Mouse (Mus musculus): ENCODE measurements around the gene Tssk6. TPM values are rescaled to one million over a fixed set of nuclear protein-coding genes. Genes with fewer than 3 reads are reported as not detected.

Tssk6 gene
- polyA plus RNA-seq, 2 experiments, result 0.84 to 4.1 TPM

GRCm38 (mm10) chr8:69901484-69902162, 361 bp upstream of the Tssk6 start:
- H3K9me3 ChIP-seq (ENCODE audit: control insufficient read depth, low read length), result no peaks in the 10 kb centered on the region
- DNase-seq (ENCODE audit: low spot score) (peak; percentile 94), ATAC-seq (ENCODE audit: low FRiP score, low read depth) (peak; percentile 80)
- peak overlapping the region; percentile 93 for H3K4me2 ChIP-seq (replicated peaks; ENCODE audit: low read depth, low read length, severe bottlenecking)
- 2% methylated on average over 41 of the region's 41 CpGs for WGBS
- no peaks in the 10 kb centered on the region; the same call in 1 of the 2 replicates for H3K36me3 ChIP-seq (ENCODE audit: control insufficient read depth, insufficient read depth, low read length)
- peak overlapping the region; percentile 89 for H3K27ac ChIP-seq (replicated peaks; ENCODE audit: low read depth, low read length)
- H3K9ac ChIP-seq (ENCODE audit: low read depth, low read length, severe bottlenecking), result peak overlapping the region; percentile 81
- H3K4me1 ChIP-seq (ENCODE audit: control insufficient read depth, insufficient read depth, low read length), result peaks cover 17% of the 10 kb centered on the region
- peak overlapping the region; percentile 73 for H3K4me3 ChIP-seq (replicated peaks; ENCODE audit: low read length)
- TF ChIP-seq POLR2A (IDR thresholded peaks at IDR 0.05; ENCODE audit: borderline replicate concordance, extremely low read depth, insufficient read depth, insufficient read length), result peak; percentile 85; the same call in 1 of the 2 replicates
- no peaks in the 10 kb centered on the region for H3K27me3 ChIP-seq (ENCODE audit: control insufficient read depth, insufficient read depth, low read length)

- peak overlapping the region; percentile 74 for H3K9ac ChIP-seq (ENCODE audit: low read depth, low read length, severe bottlenecking)
- peak overlapping the region; percentile 73 for H3K4me3 ChIP-seq (replicated peaks; ENCODE audit: low read length)
- H3K27me3 ChIP-seq (ENCODE audit: control insufficient read depth, insufficient read depth, low read length), result no peaks in the 10 kb centered on the region
- H3K9me3 ChIP-seq (ENCODE audit: control insufficient read depth, low read length), result no peaks in the 10 kb centered on the region
- ATAC-seq (ENCODE audit: low FRiP score, low read depth), result peak; percentile 87
- peak overlapping the region; percentile 89 for H3K27ac ChIP-seq (replicated peaks; ENCODE audit: low read depth, low read length)
- H3K4me1 ChIP-seq (ENCODE audit: control insufficient read depth, insufficient read depth, low read length), result peaks cover 14% of the 10 kb centered on the region
- under 1% methylated on average over 36 of the region's 45 CpGs for WGBS
- peak overlapping the region; percentile 93 for H3K4me2 ChIP-seq (replicated peaks; ENCODE audit: low read depth, low read length, severe bottlenecking)
- H3K36me3 ChIP-seq (ENCODE audit: control insufficient read depth, insufficient read depth, low read length), result peaks cover 12% of the 10 kb centered on the region
- TF ChIP-seq POLR2A (IDR thresholded peaks at IDR 0.05; ENCODE audit: borderline replicate concordance, extremely low read depth, insufficient read depth, insufficient read length), result peak; percentile 83; the same call in 1 of the 2 replicates
- DNase-seq (ENCODE audit: low spot score), result peak; percentile 100
Measured at GRCm38 (mm10) chr8:69903063-69903542, 1.1 kb downstream of the Tssk6 start.

GRCm38 (mm10) chr8:69904096-69904495, 2.1 kb downstream of the Tssk6 start:
- H3K4me1 ChIP-seq (ENCODE audit: control insufficient read depth, insufficient read depth, low read length), result peaks cover 14% of the 10 kb centered on the region
- H3K4me3 ChIP-seq (replicated peaks; ENCODE audit: low read length), result no peak overlapping the region; the same call in 1 of the 2 replicates
- H3K4me2 ChIP-seq (replicated peaks; ENCODE audit: low read depth, low read length, severe bottlenecking), result peak overlapping the region; percentile 93
- WGBS, result 73% methylated on average over 8 of the region's 8 CpGs
- H3K27ac ChIP-seq (replicated peaks; ENCODE audit: low read depth, low read length), result no peak overlapping the region
- no peaks in the 10 kb centered on the region for H3K9me3 ChIP-seq (ENCODE audit: control insufficient read depth, low read length)
- DNase-seq (ENCODE audit: low spot score) (no peak), ATAC-seq (ENCODE audit: low FRiP score, low read depth) (no peak)
- TF ChIP-seq POLR2A (IDR thresholded peaks at IDR 0.05; ENCODE audit: borderline replicate concordance, extremely low read depth, insufficient read depth, insufficient read length), result no peak
- H3K9ac ChIP-seq (ENCODE audit: low read depth, low read length, severe bottlenecking), result no peak overlapping the region
- H3K27me3 ChIP-seq (ENCODE audit: control insufficient read depth, insufficient read depth, low read length), result no peaks in the 10 kb centered on the region
- H3K36me3 ChIP-seq (ENCODE audit: control insufficient read depth, insufficient read depth, low read length), result peaks cover 22% of the 10 kb centered on the region

- Histone ChIP-seq H3K9me3 (ENCODE audit: control insufficient read depth, low read length) (no peaks in the 10 kb centered on the region), H3K4me1 (ENCODE audit: control insufficient read depth, insufficient read depth, low read length) (0 out of 2 replicates have a peak, but pooled peaks cover 5% of the 10 kb centered on the region), H3K27me3 (ENCODE audit: control insufficient read depth, insufficient read depth, low read length) (no peaks in the 10 kb centered on the region), H3K36me3 (ENCODE audit: control insufficient read depth, insufficient read depth, low read length) (peaks cover 44% of the 10 kb centered on the region), H3K9ac (ENCODE audit: low read depth, low read length, severe bottlenecking) (no peak overlapping the region), H3K27ac (replicated peaks; ENCODE audit: low read depth, low read length) (no peak overlapping the region), H3K4me3 (replicated peaks; ENCODE audit: low read length) (no peak overlapping the region), H3K4me2 (replicated peaks; ENCODE audit: low read depth, low read length, severe bottlenecking) (no peak overlapping the region)
- DNase-seq (ENCODE audit: low spot score), result no peak
- 79% methylated on average over 2 of the region's 2 CpGs for WGBS
- no peak for ATAC-seq (ENCODE audit: low FRiP score, low read depth)
- TF ChIP-seq POLR2A (IDR thresholded peaks at IDR 0.05; ENCODE audit: borderline replicate concordance, extremely low read depth, insufficient read depth, insufficient read length), result no peak
Measured at GRCm38 (mm10) chr8:69906260-69906659, 4.3 kb downstream of the Tssk6 start.

- Histone ChIP-seq H3K4me1 (ENCODE audit: control insufficient read depth, insufficient read depth, low read length) (0 out of 2 replicates have a peak, but pooled peaks cover 5% of the 10 kb centered on the region), H3K27me3 (ENCODE audit: control insufficient read depth, insufficient read depth, low read length) (no peaks in the 10 kb centered on the region), H3K4me3 (replicated peaks; ENCODE audit: low read length) (no peak overlapping the region), H3K27ac (replicated peaks; ENCODE audit: low read depth, low read length) (no peak overlapping the region), H3K9me3 (ENCODE audit: control insufficient read depth, low read length) (no peaks in the 10 kb centered on the region), H3K36me3 (ENCODE audit: control insufficient read depth, insufficient read depth, low read length) (peaks cover 52% of the 10 kb centered on the region), H3K9ac (ENCODE audit: low read depth, low read length, severe bottlenecking) (no peak overlapping the region), H3K4me2 (replicated peaks; ENCODE audit: low read depth, low read length, severe bottlenecking) (no peak overlapping the region)
- DNase-seq (ENCODE audit: low spot score), result no peak
- TF ChIP-seq POLR2A (IDR thresholded peaks at IDR 0.05; ENCODE audit: borderline replicate concordance, extremely low read depth, insufficient read depth, insufficient read length), result no peak
- 87% methylated on average over 2 of the region's 2 CpGs for WGBS
- ATAC-seq (ENCODE audit: low FRiP score, low read depth), result no peak
Measured at GRCm38 (mm10) chr8:69907106-69907505, 5.1 kb downstream of the Tssk6 start.

Data from limb, embryonic 14.5 days (tissue).